Mouse (Mus musculus) small intestine, adult 2 months (tissue): ENCODE measurements around the gene Arl15.

Source experiments
- CTCF ChIP-seq: fragments of 200-500 bp; IDR thresholded peaks from 2 replicates; pipeline ENCODE4 v1.5.1; 2012; ENCODE audit warnings: low read depth, mild to moderate bottlenecking, control low read depth, inconsistent platforms, low read length, moderate library complexity, mixed read lengths; ENCODE audit not compliant: insufficient replicate concordance, insufficient read length; ENCODE audit errors: extremely low read depth
- POLR2A ChIP-seq: fragments of 200-500 bp; IDR thresholded peaks from 2 replicates; pipeline ENCODE4 v1.6.1; 2012; ENCODE audit warnings: low read depth, mild to moderate bottlenecking, control low read depth, inconsistent platforms, low read length, moderate library complexity

GRCm38 (mm10) chr13:113811141-113811540, 16.8 kb downstream of the Arl15 start:
- no peak for TF ChIP-seq POLR2A
- no peak for TF ChIP-seq CTCF
